Mouse (Mus musculus) heart, embryonic 11.5 days (tissue): ENCODE data around the gene Gm20388. TPM values are rescaled to one million over a fixed set of nuclear protein-coding genes. Genes with fewer than 3 reads are reported as not detected.
A peak's percentile ranks its signal among the peaks of the same experiment; 100 is the strongest.

Experiments used
- ATAC-seq: fragments of 200-750 bp; cut with Nextera tagmentation; replicated peaks from 2 replicates; pipeline ENCODE4 v1.8.0; 2017; ENCODE audit warnings: moderate library complexity; ENCODE audit not compliant: insufficient number of reproducible peaks, low FRiP score, low TSS enrichment
- H3K27ac ChIP-seq: fragments of 300-500 bp; sonication (generic); 2 replicates; pipeline ENCODE4 v1.5.1; 2014; ENCODE audit warnings: mild to moderate bottlenecking, low read depth, low read length
- H3K27me3 ChIP-seq: fragments of 300-500 bp; sonication (generic); 2 replicates; pipeline ENCODE4 v1.6.1; 2014; ENCODE audit warnings: mild to moderate bottlenecking, low read length, mixed read lengths; ENCODE audit not compliant: control insufficient read depth, insufficient read depth
- H3K36me3 ChIP-seq: fragments of 300-500 bp; sonication (generic); 2 replicates; pipeline ENCODE4 v1.6.1; 2014; ENCODE audit warnings: mild to moderate bottlenecking, low read length, moderate library complexity, mixed read lengths; ENCODE audit not compliant: control insufficient read depth, insufficient read depth
- H3K4me1 ChIP-seq: fragments of 300-500 bp; sonication (generic); 2 replicates; pipeline ENCODE4 v1.6.1; 2014; ENCODE audit warnings: low read length; ENCODE audit not compliant: control insufficient read depth, insufficient read depth
- H3K4me2 ChIP-seq: fragments of 300-500 bp; sonication (generic); 2 replicates; pipeline ENCODE4 v1.6.1; 2014; ENCODE audit warnings: mild to moderate bottlenecking, moderate library complexity
- H3K4me3 ChIP-seq: fragments of 300-500 bp; sonication (generic); 2 replicates; pipeline ENCODE4 v1.5.1; 2014; ENCODE audit warnings: low read depth, low read length
- H3K9ac ChIP-seq: fragments of 300-500 bp; sonication (generic); 2 replicates; pipeline ENCODE4 v1.6.1; 2014; ENCODE audit warnings: mild to moderate bottlenecking, low read depth, low read length, moderate library complexity
- H3K9me3 ChIP-seq: fragments of 300-500 bp; sonication (generic); replicated peaks from 2 replicates; pipeline ENCODE4 v1.6.1; 2016; ENCODE audit warnings: low read length; ENCODE audit not compliant: control insufficient read depth
- WGBS: fragments of 180-500 bp; shearing (Covaris S2); extraction: QIAGEN DNeasy Blood & Tissue Kit; methylation state at CpG from one replicate; pipeline ENCODE4 v1.1.7; 2014; ENCODE audit not compliant: insufficient replicate concordance; 5-methylcytosine and 5-hydroxymethylcytosine counted together
- polyA plus RNA-seq: library from polyadenylated mRNA; unstranded; fragments of >200 nt; fragmentation: Nextera tagmentation; extraction: Ambion mirVana; gene quantifications from 2 replicates; pipeline ENCODE4 v1.2.1, GENCODE M21; 2014

Gm20388 gene
- polyA plus RNA-seq, 1 experiment from 2014 or later = 6.4 TPM

DNA sequence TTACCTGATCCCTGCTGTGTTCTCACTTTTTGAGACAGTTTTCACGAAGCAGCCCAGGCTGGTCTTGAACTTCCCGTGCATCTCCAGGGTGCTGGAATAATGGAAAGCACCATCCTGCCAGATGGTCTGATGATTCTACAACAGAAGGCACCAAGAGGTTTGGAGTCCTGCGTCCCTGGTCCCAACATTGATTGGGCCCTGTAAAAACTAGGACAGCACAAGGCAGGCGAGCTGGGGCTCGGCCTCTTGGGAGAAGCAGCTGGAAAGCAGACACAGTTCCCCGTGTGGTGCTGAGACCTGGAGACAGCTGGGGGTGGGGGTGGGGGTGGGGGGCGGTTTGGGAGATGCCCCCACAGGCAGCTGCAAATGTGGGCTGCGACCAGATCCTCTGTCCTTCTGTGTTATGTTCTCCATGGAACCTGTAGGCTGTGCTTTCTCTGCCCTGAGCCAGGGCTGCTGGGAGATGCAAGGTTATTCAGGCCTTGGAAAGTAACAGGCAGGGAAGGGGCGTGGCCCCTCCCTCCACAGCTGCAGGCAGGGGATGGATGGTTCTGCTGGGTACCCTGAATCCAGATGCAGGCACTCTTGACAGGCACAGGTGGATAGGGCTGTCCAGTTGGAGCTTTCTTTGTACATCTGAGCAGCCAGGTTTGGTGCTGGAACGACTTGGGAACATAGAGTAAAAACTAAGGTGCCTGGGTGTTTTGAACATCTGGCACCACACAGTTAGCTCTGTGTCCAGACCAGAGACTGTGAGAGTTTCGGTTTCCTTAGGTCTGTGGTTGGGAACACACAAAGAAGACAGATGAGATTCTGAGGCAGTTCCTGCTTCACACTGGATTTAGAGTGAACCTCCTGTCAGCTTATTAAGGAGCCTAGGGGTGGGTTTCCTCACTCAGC lies 314.1 kb downstream of the Gm20388 start:
- H3K27ac ChIP-seq = no peak overlapping the region
- no peak for ATAC-seq
- H3K9me3 ChIP-seq = no peaks in the 10 kb centered on the region
- H3K36me3 ChIP-seq = no peaks in the 10 kb centered on the region
- 52% methylated on average over 11 of the region's 11 CpGs for WGBS
- H3K9ac ChIP-seq = no peak overlapping the region
- H3K27me3 ChIP-seq = peaks cover 9% of the 10 kb centered on the region
- H3K4me1 ChIP-seq = peaks cover 43% of the 10 kb centered on the region
- H3K4me3 ChIP-seq = no peak overlapping the region
- H3K4me2 ChIP-seq = no peak overlapping the region

DNA sequence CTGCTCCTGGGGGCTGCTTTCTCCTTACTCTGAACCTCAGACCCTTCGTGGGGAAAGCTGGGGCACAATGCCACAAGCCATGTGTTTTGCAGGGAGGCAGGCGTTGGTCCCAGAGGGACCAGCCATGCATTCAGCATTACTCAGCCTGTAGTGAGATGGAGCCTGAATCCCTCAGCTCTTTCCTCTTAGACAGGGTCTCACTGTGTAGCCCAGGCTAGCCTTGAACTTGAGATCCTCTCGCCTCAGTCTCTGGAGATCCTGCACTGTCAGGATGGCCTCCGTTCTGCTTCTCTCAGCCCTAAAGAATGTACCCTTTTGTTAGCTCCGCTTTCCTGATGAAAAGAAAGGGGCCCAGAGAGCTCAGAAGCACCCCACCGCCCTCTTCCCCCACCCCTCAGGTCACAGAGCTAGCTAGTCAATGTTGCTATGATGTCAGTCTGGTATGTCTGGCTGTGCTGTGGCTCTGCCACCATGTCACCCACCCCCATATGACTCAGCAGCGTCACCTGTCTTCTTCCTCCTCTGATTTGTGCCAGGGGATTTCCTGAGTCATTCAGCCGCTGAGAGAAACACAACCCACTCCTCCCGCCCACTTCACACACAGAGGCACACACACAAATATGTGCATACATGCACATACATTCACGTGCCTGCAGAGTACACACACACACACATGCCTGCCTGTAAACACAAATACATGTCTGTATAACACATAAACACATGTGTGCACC lies 314.9 kb downstream of the Gm20388 start:
- 58% methylated on average over 10 of the region's 10 CpGs for WGBS
- no peak for ATAC-seq
- peaks cover 43% of the 10 kb centered on the region for H3K4me1 ChIP-seq
- H3K9me3 ChIP-seq = no peaks in the 10 kb centered on the region
- H3K36me3 ChIP-seq = no peaks in the 10 kb centered on the region
- peaks cover 18% of the 10 kb centered on the region for H3K27me3 ChIP-seq
- no peak overlapping the region for H3K27ac ChIP-seq
- no peak overlapping the region for H3K4me3 ChIP-seq
- no peak overlapping the region for H3K4me2 ChIP-seq
- no peak overlapping the region; the same call in 1 of the 2 replicates for H3K9ac ChIP-seq

DNA sequence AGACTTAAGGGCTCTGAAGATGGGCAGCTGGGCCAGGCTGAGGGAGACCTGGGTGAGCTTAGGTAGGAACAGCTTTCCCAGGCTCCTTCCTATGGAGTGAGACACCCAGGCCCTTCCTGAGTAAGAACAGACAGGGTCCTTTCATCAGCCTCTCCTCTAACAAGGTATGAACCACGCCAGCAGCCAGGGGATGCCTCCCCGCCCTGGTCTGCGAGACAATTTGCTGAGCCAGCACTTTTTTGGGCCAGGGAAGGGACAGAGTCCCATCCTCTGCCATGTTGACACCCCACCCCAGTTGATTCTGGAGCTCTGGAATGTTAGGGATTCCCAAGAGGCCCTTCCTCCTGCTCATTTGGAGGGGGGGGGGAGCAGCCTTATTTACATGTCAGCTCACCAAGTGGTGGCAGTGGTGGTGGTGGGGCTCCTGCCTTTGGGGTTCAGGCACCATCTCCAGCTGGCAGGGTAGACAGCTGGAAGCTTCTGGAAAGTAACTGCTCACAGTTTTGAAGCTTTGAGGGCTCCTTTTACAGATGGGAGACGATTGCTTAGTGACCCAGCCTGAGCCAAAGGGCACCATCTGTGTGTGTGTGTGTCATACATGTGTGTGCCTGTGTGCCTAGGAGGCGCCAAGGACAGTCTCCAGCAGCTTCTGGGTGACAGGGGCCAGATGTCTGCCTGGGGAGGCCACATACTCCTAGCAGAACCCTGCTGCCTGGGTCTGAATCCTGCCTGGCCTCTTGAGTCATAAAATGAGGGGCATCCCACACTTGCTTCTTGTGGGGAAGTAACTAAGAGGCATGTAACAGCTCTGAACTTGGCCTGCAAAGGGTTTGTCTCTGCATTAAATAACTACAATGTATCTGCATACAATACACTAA lies 316.3 kb downstream of the Gm20388 start:
- Histone ChIP-seq H3K4me1 (peaks cover 54% of the 10 kb centered on the region), H3K27ac (no peak overlapping the region), H3K4me2 (no peak overlapping the region; the same call in 1 of the 2 replicates), H3K9ac (no peak overlapping the region), H3K9me3 (no peaks in the 10 kb centered on the region), H3K27me3 (peaks cover 26% of the 10 kb centered on the region), H3K4me3 (no peak overlapping the region), H3K36me3 (no peaks in the 10 kb centered on the region)
- 46% methylated on average over 5 of the region's 5 CpGs for WGBS
- no peak for ATAC-seq

- ATAC-seq = no peak
- Histone ChIP-seq H3K4me1 (peaks cover 54% of the 10 kb centered on the region), H3K4me2 (peak overlapping the region; percentile 98), H3K27ac (no peak overlapping the region), H3K4me3 (peak overlapping the region; percentile 18; the same call in 1 of the 2 replicates), H3K9ac (no peak overlapping the region), H3K27me3 (peaks cover 26% of the 10 kb centered on the region), H3K36me3 (no peaks in the 10 kb centered on the region), H3K9me3 (no peaks in the 10 kb centered on the region)
Measured at GRCm38 (mm10) chr8:120227578-120227876, 316.9 kb downstream of the Gm20388 start.

- Histone ChIP-seq H3K27ac (no peak within 1 kb of the TSS), H3K27me3 (peaks cover 26% of the 10 kb centered on the region), H3K4me2 (peak within 1 kb of the TSS; percentile 98), H3K36me3 (no peaks in the 10 kb centered on the region), H3K9ac (peak within 1 kb of the TSS; percentile 69), H3K9me3 (no peaks in the 10 kb centered on the region), H3K4me3 (peak within 1 kb of the TSS; percentile 62), H3K4me1 (peaks cover 57% of the 10 kb centered on the region)
- ATAC-seq = peak; percentile 71
- WGBS = 5% methylated on average over 21 of the region's 52 CpGs
Measured at GRCm38 (mm10) chr8:120227891-120228591, 317.4 kb downstream of the Gm20388 start, which contains the start of gene Gse1. Gse1 (plus strand) TSS chr8:120228456.

DNA sequence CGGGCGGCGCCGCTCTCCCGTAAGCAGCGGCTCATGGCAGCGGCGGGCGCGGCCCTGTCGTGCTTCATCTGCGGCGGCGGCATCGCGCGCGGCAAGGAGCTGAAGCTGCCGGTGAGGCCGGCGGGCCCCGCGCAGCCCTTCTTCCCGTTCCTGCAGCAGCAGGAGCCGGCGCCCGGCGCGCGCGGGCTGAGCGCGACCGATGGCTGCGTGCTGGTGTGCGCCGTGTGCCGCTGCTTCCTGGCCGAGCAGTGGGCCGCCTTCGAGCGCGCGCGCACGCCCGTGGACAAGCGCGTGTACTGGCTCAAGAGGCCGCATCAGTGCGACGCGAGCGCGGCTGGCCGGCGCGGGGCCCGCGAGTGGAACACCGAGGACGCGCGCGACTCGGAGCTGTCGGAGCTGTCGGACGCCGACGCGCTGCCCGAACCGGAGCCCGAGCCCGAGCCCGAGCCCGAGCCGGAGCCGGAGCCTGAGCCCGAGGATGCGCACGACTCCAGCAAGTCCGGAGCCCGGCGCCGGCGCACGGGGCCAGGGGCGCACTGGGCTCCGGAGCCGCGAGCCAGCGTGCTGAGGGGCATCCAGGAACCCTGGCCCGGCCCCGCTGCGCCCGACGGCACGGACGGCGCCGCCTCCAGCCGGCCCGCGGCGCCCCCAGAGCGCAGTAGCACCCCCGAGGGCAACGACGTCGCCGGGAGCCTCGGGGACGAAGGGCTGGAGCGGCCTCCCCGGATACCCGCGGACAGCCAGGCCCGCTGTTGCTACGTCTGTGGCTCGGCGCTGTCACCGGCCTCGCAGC lies 318.3 kb downstream of the Gm20388 start:
- WGBS = 1% methylated on average over 98 of the region's 125 CpGs
- peaks cover 26% of the 10 kb centered on the region for H3K27me3 ChIP-seq
- peak overlapping the region; percentile 98 for H3K4me2 ChIP-seq
- peaks cover 63% of the 10 kb centered on the region for H3K4me1 ChIP-seq
- no peak overlapping the region for H3K27ac ChIP-seq
- H3K4me3 ChIP-seq = peak overlapping the region; percentile 62
- H3K36me3 ChIP-seq = no peaks in the 10 kb centered on the region
- H3K9ac ChIP-seq = peak overlapping the region; percentile 69
- H3K9me3 ChIP-seq = no peaks in the 10 kb centered on the region
- no peak for ATAC-seq

- Histone ChIP-seq H3K4me1 (peaks cover 66% of the 10 kb centered on the region), H3K9me3 (no peaks in the 10 kb centered on the region), H3K4me2 (peak overlapping the region; percentile 98), H3K27ac (no peak overlapping the region), H3K4me3 (peak overlapping the region; percentile 62), H3K36me3 (no peaks in the 10 kb centered on the region), H3K9ac (peak overlapping the region; percentile 69; the same call in 1 of the 2 replicates), H3K27me3 (peaks cover 26% of the 10 kb centered on the region)
- no peak for ATAC-seq
- WGBS = 2% methylated on average over 22 of the region's 22 CpGs
Measured at GRCm38 (mm10) chr8:120229574-120229916, 318.9 kb downstream of the Gm20388 start.
